Mouse (Mus musculus): ENCODE measurements at regions not wholly inside any gene's neighbourhood (a gene's known extent, or its start where the extent isn't known, plus 50 kb on each side); places are given as distances from the start of the nearest gene placed in this dataset.

DNA sequence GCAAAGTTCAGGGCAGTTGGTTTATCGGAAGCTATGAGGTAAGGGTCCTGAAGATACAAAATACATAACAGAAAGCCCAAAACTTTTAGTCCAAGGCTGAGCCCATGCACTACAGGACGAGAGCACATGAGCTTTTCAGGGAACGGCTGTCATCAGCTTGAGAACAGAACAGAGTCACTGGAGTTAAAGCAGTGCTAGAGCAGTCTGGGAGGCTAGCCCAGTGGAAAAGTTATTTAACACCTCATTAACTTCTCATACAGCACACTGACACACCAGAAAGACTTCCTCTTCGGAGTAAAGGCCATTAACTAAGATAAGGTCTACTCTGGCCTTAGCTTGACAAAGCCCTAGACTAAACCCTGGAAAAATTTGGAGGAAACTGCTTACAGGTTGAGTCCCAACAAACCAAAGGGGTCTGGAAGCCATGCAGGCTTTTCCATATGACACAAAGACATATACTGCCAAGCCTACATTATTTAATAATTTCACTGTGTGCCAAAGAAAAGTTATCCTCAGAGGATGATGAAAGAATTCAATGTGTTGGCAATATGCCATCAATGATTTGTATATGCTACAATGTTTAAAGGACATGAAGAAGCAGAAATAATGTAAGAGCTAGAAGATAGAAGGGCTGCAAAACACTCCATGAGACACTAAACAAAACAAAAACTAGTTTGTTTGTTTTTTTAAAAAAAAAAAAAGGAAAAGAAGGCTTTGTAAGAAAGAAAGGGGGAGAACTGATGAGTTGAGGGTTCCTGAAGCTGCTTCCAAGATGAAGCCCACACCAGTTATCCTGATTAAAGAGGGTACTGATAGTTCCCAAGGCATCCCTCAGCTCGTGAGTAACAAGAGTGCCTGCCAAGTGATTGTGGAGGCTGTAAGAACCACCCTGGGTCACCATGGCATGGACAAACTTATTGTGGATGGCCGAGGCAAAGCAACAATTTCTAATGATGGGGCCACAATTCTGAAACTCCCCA, 232.3 kb upstream of the Rack1 start:
- TF ChIP-seq CTCF (IDR thresholded peaks at IDR 0.05; ENCODE audit: insufficient read depth, low read length) (no peak), POLR2A (IDR thresholded peaks at IDR 0.05; ENCODE audit: borderline replicate concordance, extremely low read depth, low read depth, low read length) (no peak)
